Mouse (Mus musculus) common myeloid progenitor, adult 5-6 weeks (primary cell): ENCODE measurements at regions not wholly inside any gene's neighbourhood (a gene's known extent, or its start where the extent isn't known, plus 50 kb on each side); places are given as distances from the start of the nearest gene placed in this dataset.

Experiments used
- ATAC-seq: replicated peaks from 2 replicates; pipeline ENCODE4 v1.8.0; 2016; ENCODE audit warnings: low read depth, mild to moderate bottlenecking, moderate TSS enrichment, inconsistent platforms; ENCODE audit not compliant: poor library complexity, severe bottlenecking

- peak; percentile 96 for ATAC-seq
Observed at GRCm38 (mm10) chr4:10770026-10770643, 104.2 kb upstream of the 2610301B20Rik start.

- ATAC-seq, result no peak
Observed at GRCm38 (mm10) chr4:10774557-10775215, 99.6 kb upstream of the 2610301B20Rik start.

- no peak for ATAC-seq
Observed at GRCm38 (mm10) chr4:10786701-10787100, 87.6 kb upstream of the 2610301B20Rik start.

- ATAC-seq, result no peak
Observed at GRCm38 (mm10) chr4:10788306-10788705, 86.0 kb upstream of the 2610301B20Rik start.

- no peak for ATAC-seq
Observed at GRCm38 (mm10) chr4:10789141-10789540, 85.2 kb upstream of the 2610301B20Rik start.

- no peak for ATAC-seq
Observed at GRCm38 (mm10) chr4:10792628-10793027, 81.7 kb upstream of the 2610301B20Rik start.

- ATAC-seq, result no peak
Observed at GRCm38 (mm10) chr4:10794471-10794870, 79.8 kb upstream of the 2610301B20Rik start.

- ATAC-seq, result no peak
Observed at GRCm38 (mm10) chr4:10800780-10801553, 73.3 kb upstream of the 2610301B20Rik start.

- ATAC-seq, result 0 out of 2 replicates have a peak, but pooled peaks have one; percentile 29
Observed at GRCm38 (mm10) chr4:10804735-10805134, 69.6 kb upstream of the 2610301B20Rik start.

- no peak for ATAC-seq
Observed at GRCm38 (mm10) chr4:10807260-10807659, 67.0 kb upstream of the 2610301B20Rik start.

- ATAC-seq, result no peak
Observed at GRCm38 (mm10) chr4:10812931-10813330, 61.4 kb upstream of the 2610301B20Rik start.
